Mouse (Mus musculus) adrenal gland, postnatal 25 days (tissue): ENCODE results near the gene Gm28551. TPM values are rescaled to one million over a fixed set of nuclear protein-coding genes. Genes with fewer than 3 reads are reported as not detected.
"Not testable (repeated sequence)": the region's sequence is repeated elsewhere in the genome, so short reads cannot be mapped to it uniquely, and the experiment has no call there.

Experiments
- DNase-seq: peaks from one replicate; pipeline ENCODE4 v3.0.0; 2021; ENCODE audit warnings: mixed read lengths
- long read RNA-seq: library from polyadenylated mRNA; stranded (forward); transcript quantifications from one replicate; pipeline ENCODE4 v2.0.0, GENCODE M21; 2021
- total RNA-seq: library from RNA; stranded (reverse); gene quantifications from 2 replicates; pipeline ENCODE4 v1.2.3, GENCODE M21; 2021

Gm28551 gene
- not detected in 2 replicates for total RNA-seq
- long read RNA-seq, partial matches to known transcripts, result 0 of 7 reads
- long read RNA-seq, other reads (novel, unspliced or antisense), result 7 of 7 reads

GRCm38 (mm10) chr1:53352327-53353261 lies at the start of gene Gm28551, which contains the start of the genes Asdurf and Asnsd1:
TSS of gene Gm28551 (minus strand) at chr1:53352667.
TSS of gene Asdurf (minus strand) at chr1:53352619.
TSS of gene Asnsd1 (minus strand) at chr1:53352752.
- peak; percentile 96 for DNase-seq

GRCm38 (mm10) chr1:53393936-53394760 lies 41.7 kb upstream of the Gm28551 start:
- not testable (repeated sequence) for DNase-seq

- DNase-seq, result no peak
Measured at GRCm38 (mm10) chr1:53388762-53389161, 36.3 kb upstream of the Gm28551 start.

GRCm38 (mm10) chr1:53384085-53384688 lies 31.7 kb upstream of the Gm28551 start:
- no peak for DNase-seq

GRCm38 (mm10) chr1:53377731-53378130 lies 25.3 kb upstream of the Gm28551 start:
- no peak for DNase-seq

GRCm38 (mm10) chr1:53375965-53376364 lies 23.5 kb upstream of the Gm28551 start:
- DNase-seq, result not testable (repeated sequence)

GRCm38 (mm10) chr1:53358988-53359387 lies 6.5 kb upstream of the Gm28551 start:
- no peak for DNase-seq

- DNase-seq, result no peak
Measured at GRCm38 (mm10) chr1:53341071-53341470, 11.4 kb downstream of the Gm28551 start.

- not testable (repeated sequence) for DNase-seq
Measured at GRCm38 (mm10) chr1:53337403-53337802, 15.1 kb downstream of the Gm28551 start.

- no peak for DNase-seq
Measured at GRCm38 (mm10) chr1:53335465-53335864, 17.0 kb downstream of the Gm28551 start.

GRCm38 (mm10) chr1:53333527-53333926 lies 18.9 kb downstream of the Gm28551 start:
- not testable (repeated sequence) for DNase-seq

- DNase-seq, result no peak
Measured at GRCm38 (mm10) chr1:53324827-53325494, 27.5 kb downstream of the Gm28551 start.

GRCm38 (mm10) chr1:53324277-53324676 lies 28.2 kb downstream of the Gm28551 start:
- DNase-seq, result no peak

- no peak for DNase-seq
Measured at GRCm38 (mm10) chr1:53323254-53323653, 29.2 kb downstream of the Gm28551 start.

- DNase-seq, result no peak
Measured at GRCm38 (mm10) chr1:53321662-53322344, 30.7 kb downstream of the Gm28551 start.

- DNase-seq, result peak; percentile 89
Measured at GRCm38 (mm10) chr1:53312989-53313967, 39.2 kb downstream of the Gm28551 start, which contains the start of gene Osgepl1. TSS of gene Osgepl1 (plus strand) at chr1:53313624.

GRCm38 (mm10) chr1:53300506-53300905 lies 52.0 kb downstream of the Gm28551 start:
- peak; percentile 5 for DNase-seq

GRCm38 (mm10) chr1:53296581-53297383 lies 55.7 kb downstream of the Gm28551 start, which contains the start of the genes Pms1, Ormdl1 and Gm28778:
TSS of gene Pms1 (minus strand) at chr1:53297018.
TSS of gene Ormdl1 (plus strand) at chr1:53297095.
TSS of gene Gm28778 (plus strand) at chr1:53297111.
- peak; percentile 96 for DNase-seq
